Comparison of ENCODE assay signal across 8 mouse cellular contexts in genomic region chr1:171501636-171502080, GRCm38 (mm10). TPM values are rescaled to one million over a fixed set of nuclear protein-coding genes. Genes with fewer than 3 reads are reported as not detected.
A peak's percentile ranks its signal among the peaks of the same experiment; 100 is the strongest.
DNase-seq lines count a peak whose midpoint lies in the region; ATAC-seq lines count a peak whose summit lies in the region.

No protein-coding gene starts in this region.

- 4% methylated on average over 5 of the region's 5 CpGs for WGBS in kidney, embryonic 14.5 days

- H3K27ac ChIP-seq in kidney, embryonic 14.5 days (ENCODE audit: low read depth, low read length) = peak overlapping the region; percentile 81; the same call in 1 of the 2 replicates

- peak overlapping the region; percentile 40; the same call in 1 of the 2 replicates for H3K9ac ChIP-seq in kidney, embryonic 14.5 days (ENCODE audit: low read depth, low read length)

- peak overlapping the region; percentile 36 for H3K4me2 ChIP-seq in kidney, embryonic 14.5 days (replicated peaks; ENCODE audit: low read depth, low read length)

- no peaks in the 10 kb centered on the region for H3K36me3 ChIP-seq in kidney, embryonic 14.5 days (ENCODE audit: control insufficient read depth, insufficient read depth, low read length)

- intact Hi-C loops in left cerebral cortex, postnatal 14 days (cut with DNase I) = loop anchor here (5.0 kb wide), 2 partner anchors 139 to 156 kb away; partner anchors contain the start of gene Klhdc9

- no peaks in the 10 kb centered on the region for H3K27me3 ChIP-seq in kidney, embryonic 14.5 days (ENCODE audit: control insufficient read depth, insufficient read depth, low read length)

- peak; percentile 17 to 29 for DNase-seq in left cerebral cortex, postnatal 14 days (ENCODE audit: low spot score in 2 of 2)
- no peak for DNase-seq in left cerebral cortex, adult 11 months (ENCODE audit: low spot score)
- DNase-seq in cerebellum, postnatal 14 days = peak; percentile 39 to 41
- DNase-seq in heart, adult 9 months (ENCODE audit: low spot score in 2 of 2) = peak; percentile 19 to 37
- peak; percentile 63 for DNase-seq in lung, postnatal 36 days
- DNase-seq in thymus, postnatal 4 days = peak; percentile 29
- no peak for DNase-seq in frontal cortex, postnatal 25 days (ENCODE audit: low spot score in 2 of 2)

- H3K9me3 ChIP-seq in kidney, embryonic 14.5 days (ENCODE audit: control insufficient read depth, low read length) = no peaks in the 10 kb centered on the region

- 0 out of 2 replicates have a peak, but pooled peaks cover 8% of the 10 kb centered on the region for H3K4me1 ChIP-seq in kidney, embryonic 14.5 days (ENCODE audit: control insufficient read depth, insufficient read depth, low read length)

- ATAC-seq in kidney, embryonic 14.5 days (ENCODE audit: low FRiP score, low TSS enrichment) = no peak

- peak overlapping the region; percentile 13; the same call in 1 of the 2 replicates for H3K4me3 ChIP-seq in kidney, embryonic 14.5 days (ENCODE audit: low read length)

RNA-seq across cellular contexts. Expression of gene Alyref2, which starts 1.6 kb away (rescaled TPM):
- total RNA-seq in left cerebral cortex, postnatal 14 days (2021) = 1 to 10 TPM; 4.8 to 5.3 TPM
- 10.3 and 14.7 TPM in 2 replicates for polyA plus RNA-seq in kidney, embryonic 14.5 days (2014; fragmentation: Nextera tagmentation; extraction: Ambion mirVana)

RNA-seq across cellular contexts. Expression of gene Itln1, which starts 33.4 kb away (rescaled TPM):
- not detected for total RNA-seq in left cerebral cortex, postnatal 14 days (2021)
- polyA plus RNA-seq in kidney, embryonic 14.5 days (2014; fragmentation: Nextera tagmentation; extraction: Ambion mirVana) = not detected in 2 replicates

RNA-seq across cellular contexts. Expression of gene Cd244a, which starts 57.3 kb away (rescaled TPM):
- not detected for total RNA-seq in left cerebral cortex, postnatal 14 days (2021)
- polyA plus RNA-seq in kidney, embryonic 14.5 days (2014; fragmentation: Nextera tagmentation; extraction: Ambion mirVana) = not detected in 2 replicates

Comparison
In these comparisons a context has a peak if more than half of its experiments do, and no peak if none do; other contexts are left out.
1. DNase-seq: peak in left cerebral cortex, postnatal 14 days (2 of 2), cerebellum, postnatal 14 days (2 of 2), heart, adult 9 months (2 of 2), lung, postnatal 36 days (single experiment) and thymus, postnatal 4 days (single experiment); none in left cerebral cortex, adult 11 months (single experiment) and frontal cortex, postnatal 25 days (0 of 2).